Mouse (Mus musculus) right cerebral cortex, adult 18-20 months (tissue): ENCODE results near the gene Aldh18a1.
"Not testable (repeated sequence)": the region's sequence is repeated elsewhere in the genome, so short reads cannot be mapped to it uniquely, and the experiment has no call there.

Experiments
- DNase-seq: peaks from one replicate; pipeline ENCODE4 v3.0.0; 2022; ENCODE audit warnings: mixed read lengths

The Aldh18a1 gene

GRCm38 (mm10) chr19:40588293-40588654, at the start of gene Aldh18a1:
Gene Aldh18a1, minus strand, starts transcription at chr19:40588463.
- peak; percentile 95 for DNase-seq

DNA sequence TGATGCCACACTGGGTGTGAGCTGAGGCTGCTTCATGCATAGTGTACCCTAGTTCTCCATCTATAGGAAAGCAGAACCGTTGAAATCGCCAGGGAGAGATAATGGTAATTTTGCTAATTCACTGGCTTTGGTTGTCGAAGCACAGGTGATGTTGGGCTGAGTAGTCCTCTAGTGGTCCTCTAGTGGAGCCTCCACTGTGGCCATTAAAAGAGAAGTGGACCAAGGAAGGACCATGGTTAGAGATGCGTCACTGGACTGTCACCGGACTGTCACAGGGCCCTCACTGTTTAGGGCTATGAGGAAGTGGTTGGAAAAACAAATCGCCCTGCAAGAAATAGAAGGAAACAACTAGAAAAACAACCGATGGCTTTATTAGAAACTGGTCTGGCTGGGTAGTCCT, 49.3 kb upstream of the Aldh18a1 start:
- DNase-seq: peak; percentile 4

GRCm38 (mm10) chr19:40637091-40637490, 48.8 kb upstream of the Aldh18a1 start:
- DNase-seq: no peak

DNA sequence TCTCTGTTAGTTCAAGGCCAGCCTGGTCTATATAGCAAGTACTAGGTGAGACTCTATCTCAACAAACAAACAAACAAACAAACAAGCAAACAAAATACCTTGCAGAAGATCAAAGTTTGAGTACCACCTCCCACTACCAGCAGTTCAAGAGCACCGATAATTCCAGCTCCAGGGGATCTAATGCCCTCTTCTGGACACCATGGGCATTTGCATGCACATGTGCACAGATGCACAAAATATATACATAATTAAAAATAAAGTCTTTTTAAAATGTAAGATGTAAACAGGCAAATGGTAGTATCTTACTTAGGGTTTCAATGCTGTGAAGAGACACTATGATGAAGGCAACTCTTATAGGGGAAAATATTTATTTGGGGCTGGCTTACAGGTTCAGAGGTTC, 44.9 kb upstream of the Aldh18a1 start:
- DNase-seq: no peak

- no peak for DNase-seq
Observed at GRCm38 (mm10) chr19:40632668-40633067, 44.4 kb upstream of the Aldh18a1 start.

- no peak for DNase-seq
Observed at GRCm38 (mm10) chr19:40632193-40632592, 43.9 kb upstream of the Aldh18a1 start.

GRCm38 (mm10) chr19:40630606-40631005, 42.3 kb upstream of the Aldh18a1 start:
- DNase-seq: peak; percentile 34

GRCm38 (mm10) chr19:40630096-40630495, 41.8 kb upstream of the Aldh18a1 start:
- peak; percentile 86 for DNase-seq

DNA sequence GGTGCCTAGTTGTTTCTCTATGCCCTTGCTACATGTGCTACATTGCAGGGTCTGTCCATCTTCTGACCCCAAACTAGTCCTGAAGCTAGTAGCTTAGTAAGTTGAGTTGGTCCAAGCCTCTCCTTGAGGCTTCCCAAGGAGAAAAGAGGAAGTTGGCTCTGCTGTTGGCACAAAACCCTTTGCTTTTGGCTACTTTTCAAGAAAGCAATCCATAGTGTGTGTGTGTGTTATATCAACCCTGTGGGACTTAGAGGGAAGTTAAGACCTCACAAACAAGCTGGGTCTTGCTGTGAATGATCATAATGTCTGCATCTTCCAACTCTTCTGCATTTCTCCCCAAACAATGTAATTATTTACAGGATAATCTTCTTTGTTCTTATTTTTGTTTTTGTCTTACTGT, 40.7 kb upstream of the Aldh18a1 start:
- no peak for DNase-seq

GRCm38 (mm10) chr19:40625935-40626334, 37.7 kb upstream of the Aldh18a1 start:
- DNase-seq: no peak

DNA sequence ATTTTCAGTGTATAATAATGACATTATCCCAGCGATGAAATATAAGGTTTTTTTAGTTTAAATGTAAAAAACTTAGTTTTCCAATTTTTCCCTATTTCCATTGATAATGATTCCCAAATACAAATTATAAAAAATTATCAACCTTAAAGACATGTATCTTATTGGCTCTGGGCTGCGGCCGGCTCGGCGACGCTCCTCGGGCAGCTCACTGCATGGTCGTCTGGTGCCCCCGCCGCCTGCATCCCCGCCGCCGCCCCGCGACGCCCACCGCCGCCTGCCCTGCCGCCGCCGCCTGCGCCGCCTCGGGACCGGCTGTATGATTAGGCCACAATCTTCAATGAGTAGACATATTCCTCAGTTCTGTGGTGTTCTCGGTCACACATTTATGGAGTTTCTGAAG, 33.4 kb upstream of the Aldh18a1 start:
- DNase-seq: not testable (repeated sequence)

DNA sequence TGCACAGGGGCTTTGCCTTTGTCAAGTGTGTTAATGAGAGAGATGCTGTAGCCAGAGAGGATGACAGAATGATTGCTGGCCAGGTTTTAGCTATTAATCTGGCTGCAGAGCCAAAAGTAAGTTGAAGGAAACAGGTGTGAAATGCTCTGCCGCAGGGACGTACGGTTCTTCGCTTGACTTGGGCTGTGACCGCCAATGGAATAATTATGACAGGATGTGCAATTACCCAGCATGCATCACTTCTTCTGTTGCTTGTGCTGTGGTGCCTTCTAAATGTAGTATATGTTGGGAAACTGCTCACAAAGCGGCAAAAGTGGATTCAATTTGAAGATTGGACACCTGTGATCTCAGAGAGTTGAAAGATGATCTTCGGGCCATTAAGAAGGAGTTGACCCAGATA, 27.8 kb upstream of the Aldh18a1 start:
- no peak for DNase-seq

DNA sequence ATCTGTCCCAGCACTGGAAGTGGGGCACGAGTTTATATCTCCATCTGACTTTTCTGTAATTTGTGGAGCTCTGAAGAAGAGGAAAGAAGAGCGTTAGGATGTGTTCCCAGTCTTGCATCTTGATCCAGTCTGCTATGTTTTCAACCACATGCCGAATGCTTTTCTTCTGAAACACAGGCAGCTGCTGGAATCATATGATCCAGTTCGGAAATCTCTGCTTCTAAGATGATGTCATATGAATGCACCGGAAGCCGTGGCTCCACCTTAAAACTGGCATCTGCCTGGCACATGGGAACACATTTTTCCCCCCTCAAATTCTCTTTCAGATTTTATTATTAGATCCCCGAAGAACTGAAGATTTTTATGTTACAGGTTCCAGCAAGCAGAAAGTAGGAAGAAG, 26.5 kb upstream of the Aldh18a1 start:
- DNase-seq: no peak

DNA sequence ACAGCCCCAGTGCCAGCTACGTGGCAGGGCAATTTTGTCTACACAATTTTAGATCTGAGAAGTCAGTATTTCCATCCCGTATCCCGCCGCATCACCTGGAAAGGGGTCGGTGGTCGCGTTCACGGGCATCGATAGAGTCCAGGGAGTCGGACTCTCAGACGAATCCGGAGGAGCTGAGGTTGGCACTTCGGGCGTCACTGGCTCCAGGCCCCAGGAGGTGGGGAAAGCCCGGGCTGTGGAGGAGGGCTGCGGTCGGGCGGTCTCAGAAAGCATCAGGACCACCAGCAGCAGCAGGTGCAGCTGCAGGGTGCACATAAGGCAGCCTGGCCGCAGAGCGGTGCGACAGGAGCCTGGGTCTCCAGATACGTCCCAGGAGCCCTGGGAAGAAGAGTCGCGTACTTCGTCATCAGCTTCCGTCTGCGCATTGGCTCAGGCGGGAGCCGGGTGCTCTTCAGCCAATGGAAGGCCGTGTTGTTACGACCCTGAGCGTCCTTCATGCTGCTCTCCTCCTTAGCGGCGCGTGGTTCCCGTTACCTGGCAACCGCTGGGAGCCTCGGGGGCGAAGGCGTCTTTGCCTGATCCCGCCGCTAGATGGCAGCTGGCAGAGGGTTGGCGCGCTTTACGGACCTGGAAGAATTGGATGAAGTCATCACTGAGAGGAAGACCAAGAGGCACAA, 23.7 kb upstream of the Aldh18a1 start, which contains the start of the genes Tctn3 and Entpd1:
Gene Tctn3 (minus strand): TSS at position 404 of the 677 bp plus-strand sequence.
Gene Entpd1 (plus strand): TSS at position 537 of the 677 bp plus-strand sequence.
- peak; percentile 98 for DNase-seq

DNA sequence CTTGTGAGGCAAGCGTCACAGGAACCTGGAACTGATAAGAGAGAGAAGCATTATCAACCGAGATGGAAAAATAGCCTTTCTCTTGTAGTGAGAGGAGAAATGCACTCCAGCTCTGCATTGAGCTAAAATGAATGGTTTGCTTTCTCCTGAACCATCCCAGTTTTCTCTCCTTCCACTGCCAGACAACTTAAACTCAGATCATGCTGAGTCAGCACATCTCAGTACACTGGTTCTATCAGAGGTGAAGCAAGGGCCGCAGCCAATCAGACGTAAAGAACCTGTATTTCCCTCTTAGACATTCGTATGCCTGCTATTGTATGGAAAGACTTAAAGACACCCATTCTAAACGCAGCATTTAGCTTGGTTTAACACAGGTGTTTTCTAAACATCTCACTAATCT, 19.4 kb upstream of the Aldh18a1 start:
- no peak for DNase-seq

- DNase-seq: no peak
Observed at GRCm38 (mm10) chr19:40605189-40605588, 16.9 kb upstream of the Aldh18a1 start.

DNA sequence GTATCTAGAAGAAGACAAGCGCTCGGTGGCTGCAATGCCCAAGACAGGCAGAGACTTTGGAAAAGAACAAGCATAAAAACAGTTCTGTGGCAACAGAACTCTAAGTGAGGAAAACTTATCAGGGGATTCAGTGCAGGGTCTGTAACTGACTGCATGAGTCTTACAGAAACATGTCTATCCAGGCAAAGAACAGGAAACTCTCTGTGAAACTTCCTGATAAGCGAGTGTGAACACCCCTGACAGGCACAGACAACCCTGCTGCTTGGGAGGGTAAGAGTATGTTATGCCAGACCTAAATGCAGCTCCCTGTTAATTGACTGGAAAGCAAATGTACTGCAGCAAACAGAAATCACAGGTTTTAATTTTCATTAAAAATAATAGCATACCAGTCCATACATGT, 13.6 kb upstream of the Aldh18a1 start:
- DNase-seq: no peak

- DNase-seq: not testable (repeated sequence)
Observed at GRCm38 (mm10) chr19:40600846-40601245, 12.6 kb upstream of the Aldh18a1 start.

GRCm38 (mm10) chr19:40595831-40596230, 7.6 kb upstream of the Aldh18a1 start:
- DNase-seq: no peak

GRCm38 (mm10) chr19:40595231-40595630, 7.0 kb upstream of the Aldh18a1 start:
- no peak for DNase-seq

DNA sequence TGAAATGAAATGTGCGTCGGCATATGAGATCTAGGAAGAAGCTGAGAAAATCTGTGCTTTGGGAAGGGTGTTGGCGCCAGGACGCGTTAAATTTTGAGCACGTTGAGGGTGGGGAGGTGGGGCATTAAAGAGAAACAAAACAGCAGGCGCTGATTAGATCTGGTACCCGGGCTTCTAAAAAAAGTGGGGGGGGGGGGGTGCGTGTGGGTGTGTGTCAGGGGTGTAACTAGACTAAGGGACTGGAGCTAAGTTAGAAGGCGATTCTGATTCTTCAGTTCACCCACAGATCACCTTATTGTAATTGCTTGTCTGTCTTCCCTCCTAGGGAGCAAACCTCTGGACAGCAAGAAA, 1.2 kb upstream of the Aldh18a1 start:
- no peak for DNase-seq

DNA sequence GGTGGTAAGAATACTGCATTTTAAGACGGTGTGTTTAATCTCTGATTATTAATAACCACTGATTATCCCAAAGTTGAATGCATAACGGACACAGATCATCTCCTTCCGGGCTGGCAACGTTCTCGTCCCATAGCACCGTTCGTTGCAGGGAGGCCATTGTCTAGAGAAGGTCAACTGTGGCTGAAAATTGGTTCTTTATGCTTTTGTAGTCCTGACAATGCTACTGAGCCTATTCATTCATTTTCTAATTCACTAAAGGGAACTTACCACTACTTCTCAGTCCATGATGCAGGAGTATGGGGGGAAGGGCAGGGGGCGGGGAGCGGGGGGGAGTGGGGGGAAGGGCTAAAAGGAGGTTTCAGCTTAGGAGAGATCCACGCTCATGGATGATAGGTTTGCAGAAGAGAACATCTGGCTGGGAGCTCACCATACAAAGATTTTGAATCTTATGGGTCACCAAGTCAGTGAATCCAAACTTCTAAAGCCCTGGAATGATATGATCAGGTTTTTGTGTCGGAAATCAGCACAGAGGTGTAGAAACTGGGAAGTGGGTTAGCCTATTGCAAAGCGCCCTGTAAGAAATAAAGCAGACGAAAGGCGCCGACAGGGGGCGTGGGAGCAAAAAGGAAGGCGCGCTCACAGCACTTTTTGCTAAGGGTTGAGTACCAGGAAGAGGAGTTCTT, 725 bp upstream of the Aldh18a1 start:
- DNase-seq: peak; percentile 90

- no peak for DNase-seq
Observed at GRCm38 (mm10) chr19:40587491-40588292, 571 bp downstream of the Aldh18a1 start.

DNA sequence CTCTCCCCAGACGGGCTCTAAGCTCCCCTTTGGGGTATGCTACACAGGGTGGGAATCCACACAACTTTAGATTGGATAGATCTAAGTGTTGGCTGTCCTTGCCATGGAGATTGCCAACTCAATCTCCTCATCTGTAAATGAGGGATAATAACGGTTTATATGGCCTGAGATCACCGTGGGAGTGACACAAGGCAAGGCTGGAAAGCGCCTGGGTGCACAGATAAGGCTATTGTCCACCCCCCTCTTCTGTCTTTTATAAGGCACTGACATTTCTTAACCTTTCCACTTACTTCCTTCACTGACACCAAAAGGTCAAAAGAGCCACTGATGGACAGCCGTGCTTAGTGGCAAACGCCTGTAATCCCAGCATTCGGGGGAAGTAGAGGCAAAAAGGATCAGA, 1.4 kb downstream of the Aldh18a1 start:
- no peak for DNase-seq
